Mouse (Mus musculus) cerebellum, postnatal 36 days (tissue): Measurements from ENCODE around the gene Reg4.

Experiments
- DNase-seq, 2 experiments: peaks; one replicate each; pipeline ENCODE4 v3.0.0; 2021 to 2022; ENCODE audit warnings: mixed read lengths in 2 of 2

Gene Reg4

GRCm38 (mm10) chr3:98221856-98222255 lies at the start of gene Reg4:
Gene Reg4 (plus strand): TSS chr3:98222156.
- DNase-seq, result no peak

- peak in 1 of 2 experiments; percentile 5 for DNase-seq
Measured at GRCm38 (mm10) chr3:98178340-98178739, 43.6 kb upstream of the Reg4 start.

GRCm38 (mm10) chr3:98180805-98181204 lies 41.2 kb upstream of the Reg4 start:
- DNase-seq, result peak; percentile 4 to 9

- DNase-seq, result no peak
Measured at GRCm38 (mm10) chr3:98185163-98185714, 36.7 kb upstream of the Reg4 start.

GRCm38 (mm10) chr3:98187777-98188176 lies 34.2 kb upstream of the Reg4 start:
- DNase-seq, result no peak

GRCm38 (mm10) chr3:98197711-98198532 lies 24.0 kb upstream of the Reg4 start:
- DNase-seq, result no peak

- DNase-seq, result no peak
Measured at GRCm38 (mm10) chr3:98199747-98200146, 22.2 kb upstream of the Reg4 start.

GRCm38 (mm10) chr3:98203282-98203681 lies 18.7 kb upstream of the Reg4 start:
- no peak for DNase-seq

- no peak for DNase-seq
Measured at GRCm38 (mm10) chr3:98206977-98207376, 15.0 kb upstream of the Reg4 start.

GRCm38 (mm10) chr3:98209161-98209560 lies 12.8 kb upstream of the Reg4 start:
- DNase-seq, result no peak

- DNase-seq, result no peak
Measured at GRCm38 (mm10) chr3:98210860-98211259, 11.1 kb upstream of the Reg4 start.

- no peak for DNase-seq
Measured at GRCm38 (mm10) chr3:98211301-98212081, 10.5 kb upstream of the Reg4 start.

GRCm38 (mm10) chr3:98216296-98216695 lies 5.7 kb upstream of the Reg4 start:
- no peak for DNase-seq

- no peak for DNase-seq
Measured at GRCm38 (mm10) chr3:98223263-98223662, 1.3 kb downstream of the Reg4 start.

- DNase-seq, result peak; percentile 51 to 64
Measured at GRCm38 (mm10) chr3:98223783-98224580, 2.0 kb downstream of the Reg4 start.

- no peak for DNase-seq
Measured at GRCm38 (mm10) chr3:98224975-98225374, 3.0 kb downstream of the Reg4 start.

- no peak for DNase-seq
Measured at GRCm38 (mm10) chr3:98225746-98226145, 3.8 kb downstream of the Reg4 start.

GRCm38 (mm10) chr3:98226988-98227610 lies 5.1 kb downstream of the Reg4 start:
- peak; percentile 73 to 77 for DNase-seq

- no peak for DNase-seq
Measured at GRCm38 (mm10) chr3:98227763-98228162, 5.8 kb downstream of the Reg4 start.

- no peak for DNase-seq
Measured at GRCm38 (mm10) chr3:98229943-98230342, 8.0 kb downstream of the Reg4 start.

- no peak for DNase-seq
Measured at GRCm38 (mm10) chr3:98233504-98233903, 11.5 kb downstream of the Reg4 start.

- no peak for DNase-seq
Measured at GRCm38 (mm10) chr3:98236266-98236665, 14.3 kb downstream of the Reg4 start.
